Mouse (Mus musculus) CH12.LX (cell line): ENCODE data around the gene Cpne9. TPM values are rescaled to one million over a fixed set of nuclear protein-coding genes. Genes with fewer than 3 reads are reported as not detected.

Source experiments
- DNase-seq: peaks from one replicate; pipeline ENCODE4 v3.0.0-alpha.2; 2013; ENCODE audit errors: extremely low read depth
- H3K27ac ChIP-seq: 2 replicates; pipeline ENCODE4 v1.5.1; 2012; ENCODE audit warnings: low read depth, mild to moderate bottlenecking, control low read depth, moderate library complexity; ENCODE audit not compliant: insufficient read depth
- H3K27me3 ChIP-seq: replicated peaks from 2 replicates; pipeline ENCODE3; 2012; ENCODE audit warnings: inconsistent platforms
- H3K36me3 ChIP-seq, 2 experiments: replicated peaks in 1 of 2; 2 replicates each; pipeline versions ENCODE3 to v1.6.1; 2012; ENCODE audit warnings: inconsistent platforms in 1 of 2, low read length in 1 of 2, mild to moderate bottlenecking in 1 of 2, mixed read lengths in 1 of 2, moderate library complexity in 1 of 2; ENCODE audit not compliant: control insufficient read depth in 1 of 2, insufficient read depth in 1 of 2
- H3K4me1 ChIP-seq, 2 experiments: 2 replicates each; pipeline ENCODE4 v1.6.1; 2012; ENCODE audit warnings: inconsistent platforms in 1 of 2, moderate library complexity in 1 of 2; ENCODE audit not compliant: insufficient read depth in 2 of 2, control insufficient read depth in 1 of 2
- H3K4me2 ChIP-seq: 2 replicates; pipeline ENCODE4 v1.6.1; 2012; ENCODE audit warnings: low read depth, mild to moderate bottlenecking, control low read depth; ENCODE audit not compliant: poor library complexity, insufficient read depth, severe bottlenecking
- H3K4me3 ChIP-seq, 3 experiments: fragments of 150-350 bp in 1 of 3; sonication (generic) in 1 of 3; replicated peaks in 1 of 3; 2 replicates each; pipeline versions ENCODE3 to v1.5.1; 2011 to 2012; ENCODE audit warnings: low read depth in 2 of 3, low read length in 2 of 3, mild to moderate bottlenecking in 2 of 3, moderate library complexity in 2 of 3, control low read depth in 1 of 3, improper control_type of control experiment in 1 of 3, inconsistent platforms in 1 of 3, mixed read lengths in 1 of 3; ENCODE audit not compliant: poor library complexity in 1 of 3
- H3K79me2 ChIP-seq: replicated peaks from 2 replicates; pipeline ENCODE4 v1.6.1; 2012; ENCODE audit warnings: mild to moderate bottlenecking, moderate library complexity; ENCODE audit not compliant: control insufficient read depth, poor library complexity, insufficient read depth, severe bottlenecking; ENCODE audit errors: extremely low read depth
- H3K9ac ChIP-seq: 2 replicates; pipeline ENCODE4 v1.6.1; 2012; ENCODE audit warnings: low read depth, mild to moderate bottlenecking, control low read depth, moderate library complexity; ENCODE audit not compliant: insufficient read depth
- H3K9me3 ChIP-seq: replicated peaks from 2 replicates; pipeline ENCODE3; 2012; ENCODE audit warnings: low read length, inconsistent platforms, mixed read lengths
- CHD1 ChIP-seq: IDR thresholded peaks from 2 replicates; pipeline ENCODE4 v1.6.1; 2012; ENCODE audit warnings: low read depth, low read length, improper control_type of control experiment, inconsistent platforms
- CTCF ChIP-seq, 2 experiments: IDR thresholded peaks in 1 of 2; conservative IDR thresholded peaks in 1 of 2; 2 replicates each; pipeline ENCODE4 v1.5.1; 2011 to 2012; ENCODE audit warnings: low read depth in 2 of 2, low read length in 2 of 2, improper control_type of control experiment in 1 of 2, inconsistent platforms in 1 of 2, mild to moderate bottlenecking in 1 of 2, moderate library complexity in 1 of 2
- EP300 ChIP-seq: IDR thresholded peaks from 2 replicates; pipeline ENCODE4 v1.6.1; 2011; ENCODE audit warnings: low read length, improper control_type of control experiment
- ETS1 ChIP-seq: conservative IDR thresholded peaks from 2 replicates; pipeline ENCODE4 v1.6.1; 2012; ENCODE audit warnings: low read depth, mild to moderate bottlenecking, inconsistent platforms, low read length, improper control_type of control experiment, moderate library complexity
- GABPA ChIP-seq: IDR thresholded peaks from 2 replicates; pipeline ENCODE4 v1.6.1; 2012; ENCODE audit warnings: low read depth, low read length, improper control_type of control experiment, inconsistent platforms; ENCODE audit not compliant: insufficient replicate concordance
- JUND ChIP-seq: conservative IDR thresholded peaks from 2 replicates; pipeline ENCODE4 v1.6.1; 2011; ENCODE audit warnings: low read depth, low read length, improper control_type of control experiment
- MAFK ChIP-seq: IDR thresholded peaks from 2 replicates; pipeline ENCODE4 v1.6.1; 2011; ENCODE audit warnings: low read length, improper control_type of control experiment; ENCODE audit not compliant: insufficient replicate concordance
- MYC ChIP-seq: IDR thresholded peaks from 2 replicates; pipeline ENCODE4 v1.6.1; 2011; ENCODE audit warnings: low read depth, mild to moderate bottlenecking, improper control_type of control experiment, low read length
- POLR2A ChIP-seq: IDR thresholded peaks from 2 replicates; pipeline ENCODE4 v1.6.1; 2011; ENCODE audit warnings: low read depth, mild to moderate bottlenecking, improper control_type of control experiment, low read length
- POLR2AphosphoS2 ChIP-seq: IDR thresholded peaks from 2 replicates; pipeline ENCODE4 v1.6.1; 2011; ENCODE audit warnings: low read depth, low read length, improper control_type of control experiment
- RAD21 ChIP-seq: IDR thresholded peaks from 2 replicates; pipeline ENCODE4 v1.6.1; 2011; ENCODE audit warnings: low read depth, mild to moderate bottlenecking, low read length, improper control_type of control experiment, moderate library complexity
- SMC3 ChIP-seq: IDR thresholded peaks from 2 replicates; pipeline ENCODE4 v1.6.1; 2011; ENCODE audit warnings: low read depth, low read length, improper control_type of control experiment
- USF1 ChIP-seq: IDR thresholded peaks from 2 replicates; pipeline ENCODE4 v1.6.1; 2014; ENCODE audit warnings: low read depth, mild to moderate bottlenecking, inconsistent platforms, low read length, improper control_type of control experiment
- ZNF384 ChIP-seq: IDR thresholded peaks from 2 replicates; pipeline ENCODE4 v1.6.1; 2012; ENCODE audit warnings: low read depth, low read length, improper control_type of control experiment, inconsistent platforms
- dilution Hi-C: fragments of 300-500 bp; cut with MboI; formaldehyde crosslinking; loops from 2 replicates; pipeline ENCODE4 v1.14.3; 2020; ENCODE audit warnings: low sequenced_read_pairs; ENCODE audit not compliant: extremely low pct_unique_long_range_greater_than_20kb, extremely low pct_ligation_motif_present
- in situ Hi-C: fragments of 300-500 bp; cut with MboI; formaldehyde crosslinking; loops from 3 replicates; pipeline ENCODE4 v1.14.3; 2019; ENCODE audit warnings: low sequenced_read_pairs, low pct_ligation_motif_present, low pct_unique_long_range_greater_than_20kb, mixed read lengths
- polyA plus RNA-seq: library from polyadenylated mRNA; unstranded; fragments of >175 nt; gene quantifications from 2 replicates; pipeline ENCODE4 v1.2.1, GENCODE M21; 2012; ENCODE audit warnings: low read depth; ENCODE audit not compliant: insufficient read length
- total RNA-seq, 2 experiments: library from RNA; depleted of rRNA; stranded (reverse); fragments of 300-350 nt in 1 of 2; fragments of >200 nt in 1 of 2; gene quantifications; 2 replicates each; pipeline ENCODE4 v1.2.3; 2012 to 2014

The Cpne9 gene
- total and polyA plus RNA-seq, 3 experiments = 0.19 to 0.27 (median 0.25) TPM

GRCm38 (mm10) chr6:113301350-113301749, 19.2 kb downstream of the Cpne9 start:
- Histone ChIP-seq H3K4me3 (no peak overlapping the region), H3K27me3 (no peaks in the 10 kb centered on the region)
- dilution Hi-C loops = no loop called here

GRCm38 (mm10) chr6:113302258-113302657, 20.2 kb downstream of the Cpne9 start:
- peaks cover 0 to 25% of the 10 kb centered on the region in 2 experiments for H3K4me1 ChIP-seq
- dilution Hi-C loops (no loop called here), in situ Hi-C loops (loop anchor here (5.0 to 25.0 kb wide), 3 partner anchors 130 to 590 kb away; partner anchors contain the start of gene Thumpd3)
- no peak overlapping the region for H3K4me3 ChIP-seq
- no peaks in the 10 kb centered on the region for H3K9me3 ChIP-seq
- no peak overlapping the region for H3K27ac ChIP-seq
- no peak for TF ChIP-seq CHD1
- peak; percentile 51 to 77; a peak in 3 of 4 replicates for TF ChIP-seq CTCF (conservative IDR thresholded peaks at IDR 0.05 in 1 of 2, IDR thresholded peaks at IDR 0.05 in 1 of 2; ENCODE audit: low read depth in 2 of 2, low read length in 2 of 2)
- TF ChIP-seq ETS1 = no peak
- peak; percentile 74 for TF ChIP-seq SMC3
- TF ChIP-seq RAD21 = peak; percentile 58
- TF ChIP-seq POLR2AphosphoS2 = no peak
- no peak for TF ChIP-seq MAFK
- TF ChIP-seq POLR2A = no peak
- no peak for TF ChIP-seq GABPA
- no peak for TF ChIP-seq ZNF384
- no peak for TF ChIP-seq USF1
- TF ChIP-seq JUND = no peak
- no peak for TF ChIP-seq EP300
- no peak for TF ChIP-seq MYC
- H3K9ac ChIP-seq = no peak overlapping the region
- peaks cover 1% of the 10 kb centered on the region for H3K79me2 ChIP-seq
- DNase-seq = peak; percentile 56
- H3K36me3 ChIP-seq = no peaks in the 10 kb centered on the region
- H3K27me3 ChIP-seq = no peaks in the 10 kb centered on the region
- no peak overlapping the region for H3K4me2 ChIP-seq

More at GRCm38 (mm10) chr6:113301350-113301749, 19.2 kb downstream of the Cpne9 start:
- H3K4me1 ChIP-seq = peaks cover 0 to 31% of the 10 kb centered on the region in 2 experiments
- in situ Hi-C loops = loop anchor here (5.0 to 25.0 kb wide), 3 partner anchors 129 to 589 kb away; partner anchors contain the start of gene Thumpd3
- H3K9me3 ChIP-seq = no peaks in the 10 kb centered on the region
- no peak overlapping the region for H3K27ac ChIP-seq
- no peak overlapping the region for H3K9ac ChIP-seq
- no peak for DNase-seq
- H3K4me2 ChIP-seq = no peak overlapping the region
- no peaks in the 10 kb centered on the region for H3K36me3 ChIP-seq
- TF ChIP-seq GABPA = no peak
- H3K79me2 ChIP-seq = no peaks in the 10 kb centered on the region
